Mouse (Mus musculus) T-helper 2 cell (primary cell): ENCODE data around the gene Gls.

ENCODE experiments used
- in situ Hi-C: fragments of 300-600 bp; cut with MboI, MseI; formaldehyde crosslinking; loops from one replicate; pipeline ENCODE4 v1.15.1; 2025; ENCODE audit warnings: high pct_unique_total_duplicates

Gls gene

GRCm38 (mm10) chr1:52124818-52125217 lies 108.2 kb downstream of the Gls start:
- in situ Hi-C loops, result no loop called here

GRCm38 (mm10) chr1:52121052-52121451 lies 112.0 kb downstream of the Gls start:
- in situ Hi-C loops, result no loop called here

- in situ Hi-C loops, result no loop called here
Observed at GRCm38 (mm10) chr1:52120191-52120590, 112.8 kb downstream of the Gls start.

- in situ Hi-C loops, result no loop called here
Observed at GRCm38 (mm10) chr1:52119691-52120090, 113.3 kb downstream of the Gls start.

- in situ Hi-C loops, result no loop called here
Observed at GRCm38 (mm10) chr1:52118860-52119591, 114.0 kb downstream of the Gls start, which contains the start of gene Stat1. Gene Stat1, plus strand, starts transcription at chr1:52119440.

GRCm38 (mm10) chr1:52117777-52118176 lies 115.3 kb downstream of the Gls start:
- in situ Hi-C loops, result no loop called here

DNA sequence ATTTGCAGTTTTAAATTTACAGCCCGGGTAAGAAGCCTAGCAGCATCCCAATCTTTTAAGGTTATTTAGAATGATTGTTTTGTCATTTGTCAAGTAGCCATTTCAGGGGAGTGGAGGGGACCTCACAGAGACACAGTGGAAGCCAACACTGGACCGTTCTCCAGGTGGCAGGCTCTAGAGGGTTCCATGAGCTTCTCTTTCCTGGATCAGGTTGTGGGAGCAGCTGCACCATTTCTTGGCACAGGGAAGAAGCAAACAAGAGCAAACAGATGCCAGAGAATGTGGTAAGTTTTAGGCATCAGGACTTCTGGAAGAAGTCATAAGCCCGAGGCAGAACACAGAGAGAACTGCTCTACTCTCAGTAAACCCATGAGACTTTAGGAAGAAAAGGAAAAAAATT lies 116.6 kb downstream of the Gls start:
- in situ Hi-C loops, result no loop called here

DNA sequence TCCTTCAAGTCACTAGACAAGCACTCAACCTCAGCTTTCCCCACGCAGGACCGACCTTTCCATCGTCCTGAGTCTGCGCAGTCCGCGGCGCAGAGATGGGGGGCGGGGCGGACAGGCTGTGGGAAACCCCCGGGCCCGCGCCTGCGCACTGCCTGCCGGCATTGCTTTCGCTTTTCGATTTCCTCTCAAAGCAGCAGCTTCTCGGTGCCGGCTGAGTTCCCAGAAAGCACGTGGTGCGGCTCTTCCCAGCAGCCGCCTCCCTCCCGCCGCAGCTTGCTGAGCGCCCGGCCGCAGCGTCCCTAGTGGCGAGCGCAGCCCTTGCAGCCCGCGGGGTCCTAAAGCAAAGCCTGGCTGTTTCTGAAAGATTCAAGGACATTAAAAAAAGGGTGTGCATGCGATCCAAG lies 119.4 kb downstream of the Gls start:
- in situ Hi-C loops, result no loop called here
